Mouse (Mus musculus) G1E (cell line): ENCODE data around the gene Ccdc27. TPM values are rescaled to one million over a fixed set of nuclear protein-coding genes. Genes with fewer than 3 reads are reported as not detected.

Source experiments
- ATAC-seq: 2 replicates; pipeline ENCODE4 v1.8.0; 2016; ENCODE audit warnings: mild to moderate bottlenecking; ENCODE audit not compliant: insufficient number of reproducible peaks, poor library complexity, low FRiP score, severe bottlenecking; ENCODE audit errors: extremely low read depth
- DNase-seq: peaks from one replicate; pipeline ENCODE4 v3.0.0; 2012; ENCODE audit warnings: low spot score
- H3K27me3 ChIP-seq: 2 replicates; pipeline ENCODE4 v1.6.1; 2012; ENCODE audit warnings: mild to moderate bottlenecking, low read length, inconsistent platforms; ENCODE audit not compliant: insufficient read depth
- H3K36me3 ChIP-seq: replicated peaks from 2 replicates; pipeline ENCODE3; 2012; ENCODE audit warnings: mild to moderate bottlenecking, inconsistent platforms
- H3K4me1 ChIP-seq: 2 replicates; pipeline ENCODE4 v1.6.1; 2012; ENCODE audit warnings: low read depth, low read length, inconsistent platforms, mixed read lengths; ENCODE audit not compliant: insufficient read depth
- H3K4me3 ChIP-seq: 2 replicates; pipeline ENCODE4 v1.5.1; 2012; ENCODE audit warnings: low read depth, mild to moderate bottlenecking, inconsistent platforms, low read length, moderate library complexity, mixed read lengths
- H3K9me3 ChIP-seq: replicated peaks from 2 replicates; pipeline ENCODE4 v1.6.1; 2012; ENCODE audit warnings: inconsistent platforms
- CTCF ChIP-seq: IDR thresholded peaks from 2 replicates; pipeline ENCODE4 v1.5.1; 2012; ENCODE audit warnings: low read depth, low read length, inconsistent platforms, mixed read lengths
- GATA1 ChIP-seq: IDR thresholded peaks from 2 replicates; pipeline ENCODE4 v1.6.1; 2012; ENCODE audit warnings: borderline replicate concordance, low read length, inconsistent platforms, mixed read lengths
- GATA2 ChIP-seq: IDR thresholded peaks from 2 replicates; pipeline ENCODE4 v1.6.1; 2012; ENCODE audit warnings: low read depth, low read length, inconsistent platforms, borderline replicate concordance
- POLR2AphosphoS5 ChIP-seq: IDR thresholded peaks from 2 replicates; pipeline ENCODE4 v1.6.1; 2012; ENCODE audit warnings: low read depth, low read length, inconsistent platforms; ENCODE audit not compliant: insufficient replicate concordance
- TAL1 ChIP-seq: conservative IDR thresholded peaks from 2 replicates; pipeline ENCODE4 v1.6.1; 2012; ENCODE audit warnings: low read depth, low read length, inconsistent platforms, mixed read lengths
- polyA plus RNA-seq: library from polyadenylated mRNA; stranded (reverse); fragments of >175 nt; gene quantifications from 2 replicates; pipeline ENCODE4 v1.2.3, GENCODE M21; 2012
- total RNA-seq, 2 experiments: library from RNA; stranded (forward) in 1 of 2; stranded (reverse) in 1 of 2; fragments of 200-1000 nt in 1 of 2; fragments of >200 nt in 1 of 2; fragmentation: Nextera tagmentation in 1 of 2; gene quantifications; 2 replicates each; pipeline ENCODE4 v1.2.3; 2014 to 2017

The Ccdc27 gene
- total and polyA plus RNA-seq, 3 experiments: not detected

DNA sequence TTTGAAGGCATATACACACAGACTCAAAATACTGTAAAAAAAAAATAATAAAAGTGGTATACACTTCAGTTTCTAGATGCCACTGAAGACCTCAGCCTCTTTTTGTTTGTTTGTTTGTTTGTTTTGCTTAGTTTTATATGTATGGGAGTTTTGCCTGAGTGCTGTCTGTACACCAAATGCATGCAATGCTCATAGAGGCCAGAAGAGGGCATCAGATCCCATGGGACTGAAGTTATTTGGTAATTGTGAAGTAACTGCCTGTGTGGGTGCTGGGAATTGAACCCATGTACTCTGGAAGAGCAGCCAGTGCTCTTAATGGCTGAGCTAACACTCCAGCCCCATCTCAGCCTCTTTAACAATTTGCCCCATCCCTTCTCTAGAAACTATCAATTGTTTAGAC lies 13.8 kb downstream of the Ccdc27 start:
- TF ChIP-seq CTCF (peak; percentile 50), GATA1 (no peak), GATA2 (no peak), POLR2AphosphoS5 (no peak), TAL1 (no peak)
- H3K4me3 ChIP-seq: no peak overlapping the region
- peaks cover 52% of the 10 kb centered on the region for H3K4me1 ChIP-seq
- peaks cover 66% of the 10 kb centered on the region for H3K36me3 ChIP-seq
- no peaks in the 10 kb centered on the region for H3K9me3 ChIP-seq
- DNase-seq (no peak), ATAC-seq (no peak)
- H3K27me3 ChIP-seq: no peaks in the 10 kb centered on the region

DNA sequence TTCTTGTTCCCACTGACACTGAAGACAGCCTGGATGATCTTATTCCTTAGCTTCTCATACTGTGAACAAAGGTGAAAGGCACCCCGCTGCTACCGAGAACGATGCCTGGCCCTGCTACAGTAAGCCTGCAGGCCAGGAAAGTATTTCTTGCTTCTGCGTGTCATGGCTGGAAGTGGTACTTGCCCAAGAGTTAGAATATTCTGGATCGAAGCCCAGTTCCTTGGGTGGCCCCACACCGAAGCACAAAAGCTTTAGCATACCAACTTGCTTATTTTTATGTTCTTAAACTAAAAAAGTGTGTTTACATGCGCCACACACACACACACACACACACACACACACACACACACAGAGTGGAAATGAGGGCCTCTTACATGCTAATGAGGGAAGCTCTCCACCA lies 14.4 kb downstream of the Ccdc27 start:
- H3K4me1 ChIP-seq: peaks cover 55% of the 10 kb centered on the region
- TF ChIP-seq CTCF: no peak
- no peak for TF ChIP-seq GATA2
- no peak for TF ChIP-seq POLR2AphosphoS5
- DNase-seq (no peak), ATAC-seq (no peak)
- H3K4me3 ChIP-seq: no peak overlapping the region; the same call in 1 of the 2 replicates
- H3K27me3 ChIP-seq: no peaks in the 10 kb centered on the region
- H3K9me3 ChIP-seq: no peaks in the 10 kb centered on the region
- peaks cover 66% of the 10 kb centered on the region for H3K36me3 ChIP-seq

DNA sequence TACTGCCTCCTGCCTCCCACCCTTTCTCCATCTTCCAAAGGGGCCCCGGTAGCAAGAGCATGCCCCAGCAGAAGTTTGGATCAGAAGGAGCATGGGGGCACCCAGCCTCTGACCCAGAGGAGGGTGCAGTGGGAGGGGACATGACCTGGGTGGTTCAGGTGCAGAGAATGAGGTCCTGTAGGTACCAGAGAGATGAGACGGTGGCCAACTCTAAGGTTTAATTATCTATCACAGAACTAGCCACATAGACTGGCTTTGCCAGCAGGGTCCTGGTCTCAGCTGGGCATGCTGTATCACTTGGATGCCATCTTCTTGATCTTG lies 16.1 kb downstream of the Ccdc27 start:
- DNase-seq (no peak), ATAC-seq (no peak)
- no peaks in the 10 kb centered on the region for H3K27me3 ChIP-seq
- TF ChIP-seq GATA1: no peak
- TF ChIP-seq CTCF: no peak
- no peak for TF ChIP-seq TAL1
- TF ChIP-seq POLR2AphosphoS5: no peak
- no peak for TF ChIP-seq GATA2
- no peaks in the 10 kb centered on the region for H3K9me3 ChIP-seq
- peak overlapping the region; percentile 89 for H3K4me3 ChIP-seq
- peaks cover 69% of the 10 kb centered on the region for H3K36me3 ChIP-seq
- H3K4me1 ChIP-seq: peaks cover 64% of the 10 kb centered on the region

DNA sequence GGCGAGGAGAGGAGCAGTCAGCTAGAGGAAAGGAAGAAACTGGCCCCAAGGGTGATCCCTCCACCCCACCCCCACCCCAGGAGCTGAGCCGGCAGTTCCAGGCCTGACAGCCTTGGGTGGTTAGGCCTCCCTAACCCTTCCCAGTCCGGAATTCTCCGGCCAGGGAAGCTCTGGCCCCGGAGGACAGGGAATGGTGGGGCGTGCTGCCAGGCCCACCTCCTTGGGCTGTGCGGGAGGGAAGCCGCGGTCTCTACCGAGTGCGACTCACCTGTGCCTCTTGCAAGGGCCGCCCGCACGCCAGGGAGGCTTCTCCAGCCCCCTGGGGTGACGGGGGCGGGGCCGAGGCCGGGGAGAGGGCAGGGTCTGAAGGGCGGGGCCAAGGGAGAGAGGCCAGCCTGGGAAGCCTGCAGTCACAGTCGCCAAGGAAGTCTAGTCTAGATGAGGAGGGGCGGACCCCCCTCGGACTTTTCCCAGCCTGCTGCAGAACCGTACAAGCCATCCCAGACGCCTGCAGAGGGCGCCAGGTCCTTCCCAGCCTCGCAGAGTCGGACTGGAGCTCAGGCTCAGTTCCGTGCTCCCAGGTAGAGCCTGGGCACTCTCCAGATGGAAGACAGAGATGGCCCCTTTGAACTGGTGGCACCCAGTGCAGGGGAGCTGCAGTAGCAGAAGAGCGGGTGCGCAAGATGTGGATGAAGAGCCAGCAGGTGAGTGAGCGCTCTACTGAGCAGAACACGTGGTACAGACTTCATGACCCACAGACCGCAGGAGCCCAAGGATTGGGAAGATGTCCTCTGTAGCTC lies 16.6 kb downstream of the Ccdc27 start, which contains the start of gene Smim1:
Gene Smim1, minus strand, starts transcription at position 590 of the 800 bp plus-strand sequence.
- peaks cover 70% of the 10 kb centered on the region for H3K4me1 ChIP-seq

DNA sequence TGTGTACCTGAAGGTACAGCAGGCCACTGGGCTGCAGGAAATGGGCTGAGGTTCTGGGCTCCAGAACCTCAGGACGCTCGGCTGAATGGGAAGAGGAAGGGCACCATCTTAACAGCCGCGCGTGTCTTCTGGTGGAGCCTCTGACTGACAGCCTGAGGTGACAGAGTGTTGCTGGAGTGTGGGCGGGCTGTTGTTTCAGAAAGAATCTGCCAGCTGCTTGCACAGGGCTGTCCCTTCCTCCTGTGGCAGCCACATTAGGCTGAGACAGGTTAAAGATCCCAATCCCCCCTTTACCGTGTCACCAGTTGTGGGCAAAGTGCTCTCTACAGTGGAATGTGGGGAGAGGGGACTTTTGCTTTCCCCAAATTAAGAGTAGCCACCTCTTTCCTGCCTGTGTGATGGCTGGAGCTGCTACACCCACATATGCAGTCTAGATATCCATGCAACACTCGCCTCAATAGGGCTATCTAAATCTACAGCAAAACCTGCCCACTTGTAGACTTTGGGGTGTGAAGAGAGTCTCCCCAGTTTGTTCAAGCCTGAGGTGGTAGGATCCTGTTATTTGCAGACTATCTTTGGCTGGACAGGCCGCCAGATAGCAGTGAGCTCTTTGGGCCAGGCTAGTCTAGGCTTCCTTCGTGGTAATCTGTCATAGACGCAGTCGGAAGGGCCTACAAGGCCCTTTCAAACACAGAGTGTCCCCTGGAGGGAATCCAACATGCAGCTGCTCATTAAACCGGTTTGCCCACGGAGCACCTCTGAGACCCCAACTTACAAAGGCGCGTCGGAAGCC lies 17.6 kb downstream of the Ccdc27 start:
- peaks cover 78% of the 10 kb centered on the region for H3K4me1 ChIP-seq
- DNase-seq (peak; percentile 43), ATAC-seq (0 out of 2 replicates have a peak, but pooled peaks have one; percentile 4)
- H3K36me3 ChIP-seq: peaks cover 69% of the 10 kb centered on the region
- no peak for TF ChIP-seq GATA1
- H3K4me3 ChIP-seq: peak overlapping the region; percentile 89
- H3K9me3 ChIP-seq: no peaks in the 10 kb centered on the region
- no peaks in the 10 kb centered on the region for H3K27me3 ChIP-seq

More for the DNA sequence above, 16.6 kb downstream of the Ccdc27 start, which contains the start of gene Smim1:
- ATAC-seq: peak; percentile 43
- H3K9me3 ChIP-seq: no peaks in the 10 kb centered on the region
- peak; percentile 91 for DNase-seq
- H3K36me3 ChIP-seq: peaks cover 69% of the 10 kb centered on the region
- no peaks in the 10 kb centered on the region for H3K27me3 ChIP-seq
- peak within 1 kb of the TSS; percentile 89 for H3K4me3 ChIP-seq
- TF ChIP-seq CTCF (no peak; the same call in 1 of the 2 replicates), GATA2 (no peak)

DNA sequence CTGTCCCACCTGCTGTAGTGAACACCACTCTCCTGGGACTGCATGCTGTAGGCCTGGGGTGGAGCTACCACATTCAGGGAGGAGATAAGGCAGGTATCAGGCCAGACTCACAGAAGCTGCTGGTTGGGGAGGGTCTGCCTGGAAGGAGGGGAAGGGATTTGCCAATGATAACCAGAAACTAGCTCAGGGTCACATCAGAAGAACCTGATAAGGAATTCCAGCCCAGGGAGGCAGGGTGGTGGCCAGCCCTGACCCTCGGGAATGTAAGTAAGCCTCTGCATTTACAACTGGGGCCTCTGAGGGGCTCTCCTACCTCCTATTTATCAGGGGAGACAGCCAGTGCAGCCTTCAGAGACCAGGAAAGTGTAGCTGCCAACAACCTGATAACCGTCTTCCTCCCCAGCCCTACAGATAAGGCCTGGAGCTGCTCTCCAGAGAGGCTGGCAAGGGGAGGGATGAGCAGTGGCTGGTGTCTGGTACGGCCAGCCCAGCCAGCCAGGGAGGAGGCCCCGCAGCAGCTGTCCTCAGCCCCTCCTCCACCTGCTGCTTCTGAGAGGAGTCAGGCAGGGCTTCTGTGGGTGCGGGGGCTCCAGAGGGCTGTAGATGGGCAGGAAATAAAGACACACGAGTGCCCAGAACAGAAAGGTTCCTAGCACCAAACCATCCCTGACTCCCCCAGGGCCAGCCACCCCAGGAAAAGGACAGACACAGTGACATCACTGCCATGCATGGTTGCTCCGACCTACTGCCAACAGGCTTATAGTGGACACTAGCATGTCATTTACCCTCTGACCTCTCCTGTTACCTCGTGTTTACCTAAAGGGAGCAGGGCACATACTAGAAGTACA lies 18.5 kb downstream of the Ccdc27 start:
- H3K27me3 ChIP-seq: no peaks in the 10 kb centered on the region
- TF ChIP-seq TAL1 (peak; percentile 87), CTCF (no peak)
- peaks cover 71% of the 10 kb centered on the region for H3K36me3 ChIP-seq
- peak overlapping the region; percentile 89 for H3K4me3 ChIP-seq
- ATAC-seq (peak; percentile 65), DNase-seq (peak; percentile 96)
- H3K9me3 ChIP-seq: no peaks in the 10 kb centered on the region
- peaks cover 87% of the 10 kb centered on the region for H3K4me1 ChIP-seq
